Mouse (Mus musculus): ENCODE measurements around the gene Sema4c. TPM values are rescaled to one million over a fixed set of nuclear protein-coding genes. Genes with fewer than 3 reads are reported as not detected.

Sema4c gene
- polyA plus RNA-seq (2012; fragmentation: generic; extraction: Trizol) = 10 to 100 TPM in 1 of 2 experiments, 1 to 10 TPM in 1; 1.1 to 14.7 TPM

DNA sequence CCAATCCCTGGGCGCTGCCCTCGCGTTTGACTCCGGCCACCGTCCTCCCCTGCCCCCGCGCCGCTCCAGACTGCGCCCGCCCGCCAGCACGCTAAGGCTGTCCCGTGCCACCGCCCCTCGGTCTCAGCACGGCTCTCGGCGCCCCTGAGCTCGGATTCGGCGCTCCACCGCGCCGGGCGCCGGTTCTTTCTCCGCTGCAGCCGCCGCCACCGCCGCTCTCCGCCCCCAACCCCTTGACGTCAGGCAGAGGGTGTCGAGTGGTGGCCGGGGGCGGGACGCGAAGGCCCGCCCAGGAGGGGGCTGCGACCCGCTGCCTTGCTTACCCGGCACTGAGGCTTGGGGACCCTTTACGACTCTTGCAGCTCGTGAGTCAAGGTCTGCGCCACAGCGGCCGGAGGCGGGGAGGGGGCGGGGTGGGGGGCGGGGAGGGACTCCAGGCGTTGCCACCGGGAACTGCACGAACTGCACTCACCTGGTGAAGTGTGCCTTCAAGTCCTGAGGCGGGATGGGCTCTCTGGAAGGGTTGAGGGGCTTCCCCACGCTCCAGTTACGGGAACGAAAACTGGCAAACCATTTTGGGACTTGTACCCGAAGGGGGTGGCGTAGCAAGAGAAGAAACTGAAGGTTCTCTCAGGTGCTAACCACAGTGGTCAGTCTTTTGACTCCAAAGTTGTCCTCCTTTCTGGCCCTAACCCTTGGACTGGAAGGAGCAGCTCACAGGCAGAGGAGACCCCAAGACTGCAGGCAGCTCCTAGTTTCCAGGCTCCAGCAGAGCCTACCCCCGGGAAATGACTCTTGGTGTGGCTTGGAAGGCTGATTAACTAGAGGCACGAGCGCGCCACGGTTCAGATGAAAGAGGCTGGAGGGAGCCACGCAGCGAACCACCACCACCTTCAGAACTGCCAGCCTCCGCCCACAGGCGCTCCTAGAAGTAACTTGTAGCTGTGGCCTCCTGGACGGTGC lies at the start of gene Sema4c:
Gene Sema4c (minus strand): TSS at position 319 of the 963 bp plus-strand sequence.

DNA sequence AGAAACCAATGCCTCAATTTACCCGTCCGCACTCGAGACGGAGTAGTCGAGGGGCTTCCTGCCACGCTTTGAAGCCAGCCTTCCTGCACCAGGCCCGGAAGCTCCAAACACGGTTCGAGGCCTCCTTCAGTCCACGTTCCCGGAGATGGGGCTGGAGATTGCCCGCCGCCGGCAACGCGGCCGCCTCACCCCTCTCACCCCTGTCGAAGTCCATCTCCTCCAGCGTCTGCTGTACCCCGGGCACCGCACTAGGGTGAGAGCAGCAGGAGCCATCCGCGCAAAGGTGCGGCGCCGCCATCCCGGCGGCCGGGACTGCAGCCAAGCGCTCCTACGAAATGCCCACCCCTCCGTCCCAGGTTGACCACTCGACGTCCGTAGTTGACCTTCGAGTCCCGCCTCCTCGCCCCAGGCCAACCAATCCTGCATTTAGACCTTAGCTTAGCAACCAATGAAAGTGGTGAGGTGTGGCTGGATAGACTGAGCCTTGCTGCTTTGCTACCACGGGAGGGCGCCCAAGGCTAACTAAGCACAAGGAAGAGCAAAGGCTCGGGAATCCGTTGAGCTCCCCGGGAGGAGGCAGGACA lies 11.2 kb downstream of the Sema4c start, which contains the start of gene Ankrd39:
Gene Ankrd39 (minus strand): TSS at position 558 of the 584 bp plus-strand sequence.

DNA sequence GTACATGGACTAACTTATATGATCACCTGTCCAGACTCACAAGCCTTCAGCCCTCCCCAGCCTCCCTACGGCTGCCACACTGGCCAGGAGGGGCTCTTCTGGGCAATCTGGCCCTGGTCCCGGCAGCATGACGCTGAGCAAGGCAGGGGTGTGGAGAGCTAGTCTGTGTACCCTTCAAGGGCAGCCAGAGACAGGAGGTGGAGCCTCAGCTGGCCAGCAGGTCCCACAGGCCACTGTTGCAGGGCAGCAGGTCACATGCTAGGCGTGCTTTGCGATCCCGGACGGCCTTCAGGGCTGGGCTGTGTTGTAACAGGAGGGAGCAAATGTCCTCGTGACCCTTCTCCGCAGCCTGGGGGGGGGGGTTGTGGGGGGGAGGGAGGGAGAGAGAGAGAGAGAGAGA lies 19.0 kb downstream of the Sema4c start, which contains the start of gene Gm42417:
Gene Gm42417 (minus strand): TSS at position 244 of the 400 bp plus-strand sequence.

DNA sequence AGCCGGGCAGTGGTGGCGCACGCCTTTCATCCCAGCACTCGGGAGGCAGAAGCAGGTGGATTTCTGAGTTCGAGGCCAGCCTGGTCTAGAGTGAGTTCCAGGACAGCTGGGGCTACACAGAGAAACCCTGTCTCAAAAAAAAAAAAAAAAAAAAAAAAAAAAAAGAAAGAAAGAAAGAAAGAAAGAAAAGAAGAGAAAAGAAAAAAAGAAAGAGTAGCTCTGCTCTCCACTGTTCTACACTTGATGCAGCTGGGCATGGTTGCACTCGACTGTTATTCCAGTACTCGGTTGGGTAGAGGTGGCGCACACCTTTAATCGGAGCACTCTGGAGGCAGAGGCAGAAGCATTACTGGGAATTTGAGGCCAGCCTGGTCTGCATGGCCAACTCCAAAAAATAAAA lies 21.4 kb downstream of the Sema4c start, which contains the start of gene Ankrd23:
Gene Ankrd23 (minus strand): TSS at position 101 of the 400 bp plus-strand sequence.

DNA sequence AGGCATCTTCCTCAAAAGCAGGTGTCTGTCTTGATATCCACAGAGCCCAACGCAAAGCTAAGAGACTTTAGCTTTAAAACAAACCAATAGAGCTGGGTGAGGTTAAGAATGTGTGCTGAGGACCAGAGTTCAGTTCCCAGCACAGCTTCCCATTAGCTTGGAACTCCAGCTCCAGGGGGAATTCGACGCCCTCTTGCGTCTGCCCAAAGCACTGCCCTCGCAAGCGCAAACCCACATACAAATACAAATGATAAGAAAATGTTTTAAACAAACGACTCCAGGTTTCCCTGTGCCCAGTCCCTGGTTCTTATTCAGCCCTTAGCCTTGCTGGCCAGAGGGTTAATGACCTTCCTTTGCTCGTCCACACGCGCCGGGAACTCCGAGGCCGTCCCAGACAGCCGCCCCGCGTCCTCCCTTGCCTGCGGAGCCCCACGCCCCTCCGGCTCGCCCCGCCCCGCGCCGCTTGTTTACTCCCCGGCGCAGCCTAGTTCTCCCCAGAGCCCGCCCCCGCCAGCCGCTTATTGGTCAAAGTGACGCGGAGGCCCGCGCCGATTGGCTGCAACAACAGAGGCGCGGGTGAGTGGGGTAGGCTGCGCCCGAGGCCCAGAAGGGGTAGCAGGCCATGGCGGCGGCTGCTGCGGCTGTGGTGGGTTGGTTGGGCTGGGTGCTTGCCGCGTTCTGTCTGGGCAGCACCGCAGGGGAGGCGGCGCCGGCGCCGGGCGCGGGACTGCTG lies 46.7 kb downstream of the Sema4c start, which contains the start of gene Cnnm3:
Gene Cnnm3 (plus strand): TSS at position 579 of the 733 bp plus-strand sequence.

Other genes starting within 250 kb of the Sema4c start
- 10 to 100 TPM in 1 of 2 experiments, 1 to 10 TPM in 1; 4.5 to 29.7 TPM for gene Kansl3, start 189.2 kb downstream of the Sema4c start, polyA plus RNA-seq (2012; fragmentation: generic; extraction: Trizol)
- under 1 TPM; 0.01 to 0.30 TPM for gene Fer1l5, start 186.1 kb downstream of the Sema4c start, polyA plus RNA-seq (2012; fragmentation: generic; extraction: Trizol)
- gene Lman2l, start 113.1 kb downstream of the Sema4c start, polyA plus RNA-seq (2012; fragmentation: generic; extraction: Trizol) = 10 to 100 TPM in 1 of 2 experiments, 1 to 10 TPM in 1; 8.3 to 20.3 TPM
- 1 to 10 TPM in 1 of 2 experiments, under 1 TPM in 1; 0.85 to 3.6 TPM for gene Cnnm4, start 86.7 kb downstream of the Sema4c start, polyA plus RNA-seq (2012; fragmentation: generic; extraction: Trizol)
- gene Cnnm3, start 46.5 kb downstream of the Sema4c start, polyA plus RNA-seq (2012; fragmentation: generic; extraction: Trizol) = 1 to 10 TPM; 2.3 to 6.9 TPM
- gene Ankrd23, start 21.5 kb downstream of the Sema4c start, polyA plus RNA-seq (2012; fragmentation: generic; extraction: Trizol) = 1 to 10 TPM in 1 of 2 experiments, under 1 TPM in 1; 0.08 to 3.8 TPM
- not detected for gene Gm42417, start 18.9 kb downstream of the Sema4c start, polyA plus RNA-seq (2012; fragmentation: generic; extraction: Trizol)
- 10 to 100 TPM in 1 of 2 experiments, 1 to 10 TPM in 1; 9.1 to 10.9 TPM for gene Ankrd39, start 10.9 kb downstream of the Sema4c start, polyA plus RNA-seq (2012; fragmentation: generic; extraction: Trizol)
- gene Fam178b, start 124.8 kb upstream of the Sema4c start, polyA plus RNA-seq (2012; fragmentation: generic; extraction: Trizol) = under 1 TPM in 1 of 2 experiments, not detected in 1; 0.99 TPM
- gene Cox5b, start 133.1 kb upstream of the Sema4c start, polyA plus RNA-seq (2012; fragmentation: generic; extraction: Trizol) = 100 to 1,000 TPM; 774 to 799 TPM
- gene 4933424G06Rik, start 151.8 kb upstream of the Sema4c start, polyA plus RNA-seq (2012; fragmentation: generic; extraction: Trizol) = not detected
- gene Actr1b, start 156.1 kb upstream of the Sema4c start, polyA plus RNA-seq (2012; fragmentation: generic; extraction: Trizol) = 10 to 100 TPM; 53.0 to 65.1 TPM
- not detected for gene Zap70, start 203.4 kb upstream of the Sema4c start, polyA plus RNA-seq (2012; fragmentation: generic; extraction: Trizol)